Comparison of ENCODE assay signal across 8 mouse cellular contexts in genomic region chr17:71869372-71870231, GRCm38 (mm10).
A peak's percentile ranks its signal among the peaks of the same experiment; 100 is the strongest.
DNase-seq lines count a peak whose midpoint lies in the region; ATAC-seq and TF ChIP-seq lines count a peak whose summit lies in the region.

No protein-coding gene starts in this region.

- intact Hi-C loops in gastrocnemius, adult 2 months (cut with DNase I) = loop anchor here (5.0 kb wide), 1 partner anchor 307 kb away; no protein-coding TSS in a partner anchor

- DNase-seq in gastrocnemius, adult 2 months = peak; percentile 24
- no peak for DNase-seq in gastrocnemius, postnatal 25 days
- peak; percentile 70 for DNase-seq in embryo, embryonic 9.5 days (ENCODE audit: extremely low spot score)
- peak; percentile 14 for DNase-seq in layer of hippocampus, adult 9-11 months
- DNase-seq in lung, postnatal 4 days = peak; percentile 26 to 41
- peak; percentile 51 for DNase-seq in right cerebral cortex, postnatal 25 days

- H3K4me3 ChIP-seq in gastrocnemius, adult 2 months = peak overlapping the region; percentile 70
- H3K4me3 ChIP-seq in heart, embryonic 15.5 days = peak overlapping the region; percentile 60

- TF ChIP-seq CTCF in gastrocnemius, adult 2 months (IDR thresholded peaks at IDR 0.05) = no peak

- peak overlapping the region; percentile 68 for H3K9ac ChIP-seq in heart, embryonic 15.5 days

- WGBS in heart, embryonic 15.5 days = 6% methylated on average over 60 of the region's 60 CpGs

- peak overlapping the region; percentile 92 for H3K4me2 ChIP-seq in heart, embryonic 15.5 days

- H3K27ac ChIP-seq in gastrocnemius, adult 2 months = no peak overlapping the region
- no peak overlapping the region for H3K27ac ChIP-seq in heart, embryonic 15.5 days

- H3K27me3 ChIP-seq in heart, embryonic 15.5 days = no peaks in the 10 kb centered on the region; the same call in 1 of the 2 replicates

- peaks cover 8% of the 10 kb centered on the region for H3K4me1 ChIP-seq in heart, embryonic 15.5 days (replicated peaks)

- no peaks in the 10 kb centered on the region for H3K9me3 ChIP-seq in heart, embryonic 15.5 days (replicated peaks)

- peak; percentile 78 for ATAC-seq in heart, embryonic 15.5 days (replicated peaks; ENCODE audit: insufficient number of reproducible peaks, insufficient read depth, low FRiP score, low read depth)
- ATAC-seq in cerebellum, adult (ENCODE audit: insufficient number of reproducible peaks, low FRiP score, low TSS enrichment) = no peak

- no peaks in the 10 kb centered on the region for H3K36me3 ChIP-seq in heart, embryonic 15.5 days
